Mouse (Mus musculus) intestine, embryonic 14.5 days (tissue): ENCODE results near the gene Dhrs9. TPM values are rescaled to one million over a fixed set of nuclear protein-coding genes. Genes with fewer than 3 reads are reported as not detected.
A peak's percentile ranks its signal among the peaks of the same experiment; 100 is the strongest.

Experiments
- ATAC-seq: fragments of 200-750 bp; cut with Nextera tagmentation; replicated peaks from 2 replicates; pipeline ENCODE4 v1.8.0; 2017; ENCODE audit warnings: low read depth, moderate number of reproducible peaks, moderate TSS enrichment, moderate library complexity; ENCODE audit not compliant: low FRiP score, low TSS enrichment
- DNase-seq: peaks from one replicate; pipeline ENCODE4 v3.0.0-alpha.2; 2018; ENCODE audit warnings: low spot score
- H3K27ac ChIP-seq: fragments of 300-500 bp; sonication (generic); 2 replicates; pipeline ENCODE4 v1.5.1; 2014; ENCODE audit warnings: low read depth, mild to moderate bottlenecking, control low read depth
- H3K27me3 ChIP-seq: fragments of 300-500 bp; sonication (generic); replicated peaks from 2 replicates; pipeline ENCODE4 v1.6.1; 2014; ENCODE audit warnings: low read length, control low read depth; ENCODE audit not compliant: control insufficient read depth, insufficient read depth
- H3K36me3 ChIP-seq: fragments of 300-500 bp; sonication (generic); 2 replicates; pipeline ENCODE4 v1.6.1; 2014; ENCODE audit warnings: low read length, control low read depth; ENCODE audit not compliant: control insufficient read depth, insufficient read depth
- H3K4me1 ChIP-seq: fragments of 300-500 bp; sonication (generic); replicated peaks from 2 replicates; pipeline ENCODE4 v1.6.1; 2014; ENCODE audit warnings: low read length, control low read depth, mixed read lengths; ENCODE audit not compliant: control insufficient read depth, insufficient read depth
- H3K4me2 ChIP-seq: fragments of 300-500 bp; sonication (generic); 2 replicates; pipeline ENCODE4 v1.6.1; 2014; ENCODE audit warnings: low read length
- H3K4me3 ChIP-seq: fragments of 300-500 bp; sonication (generic); 2 replicates; pipeline ENCODE4 v1.5.1; 2014; ENCODE audit warnings: low read depth, low read length, control low read depth, mixed read lengths
- H3K9ac ChIP-seq: fragments of 300-500 bp; sonication (generic); 2 replicates; pipeline ENCODE4 v1.6.1; 2014; ENCODE audit warnings: mild to moderate bottlenecking, low read length
- H3K9me3 ChIP-seq: fragments of 300-500 bp; sonication (generic); 2 replicates; pipeline ENCODE4 v1.6.1; 2016; ENCODE audit warnings: low read length, control low read depth; ENCODE audit not compliant: control insufficient read depth
- WGBS: fragments of 180-500 bp; shearing (Covaris S2); extraction: QIAGEN DNeasy Blood & Tissue Kit; methylation state at CpG from one replicate; pipeline ENCODE4 v1.1.7; 2014; 5-methylcytosine and 5-hydroxymethylcytosine counted together
- polyA plus RNA-seq: library from polyadenylated mRNA; unstranded; fragments of >200 nt; fragmentation: Nextera tagmentation; extraction: Ambion mirVana; gene quantifications from 2 replicates; pipeline ENCODE4 v1.2.1, GENCODE M21; 2014

Dhrs9 gene
- polyA plus RNA-seq, 1 experiment from 2014 or later, result not detected

- no peak for DNase-seq
- H3K9ac ChIP-seq, result no peak overlapping the region
- H3K4me2 ChIP-seq, result no peak overlapping the region
- ATAC-seq, result no peak
- no peak overlapping the region for H3K27ac ChIP-seq
- H3K27me3 ChIP-seq, result no peaks in the 10 kb centered on the region
- no peak overlapping the region for H3K4me3 ChIP-seq
- no peaks in the 10 kb centered on the region for H3K4me1 ChIP-seq
- no peaks in the 10 kb centered on the region for H3K36me3 ChIP-seq
- H3K9me3 ChIP-seq, result no peaks in the 10 kb centered on the region
- WGBS, result 81% methylated on average over 7 of the region's 7 CpGs
These were observed 22.1 kb downstream of the Dhrs9 start for GRCm38 (mm10) chr2:69402309-69402708.

GRCm38 (mm10) chr2:69405692-69406091 lies 25.4 kb downstream of the Dhrs9 start:
- no peaks in the 10 kb centered on the region for H3K36me3 ChIP-seq
- H3K9ac ChIP-seq, result no peak overlapping the region
- H3K4me3 ChIP-seq, result no peak overlapping the region
- H3K9me3 ChIP-seq, result no peaks in the 10 kb centered on the region
- ATAC-seq (no peak), DNase-seq (no peak)
- no peaks in the 10 kb centered on the region for H3K27me3 ChIP-seq
- 93% methylated on average over 5 of the region's 5 CpGs for WGBS
- H3K4me2 ChIP-seq, result no peak overlapping the region
- no peaks in the 10 kb centered on the region for H3K4me1 ChIP-seq
- H3K27ac ChIP-seq, result no peak overlapping the region

- WGBS, result 94% methylated on average over 10 of the region's 10 CpGs
- H3K4me3 ChIP-seq, result no peak overlapping the region
These were observed 34.3 kb downstream of the Dhrs9 start for GRCm38 (mm10) chr2:69414539-69414938.

GRCm38 (mm10) chr2:69415070-69415469 lies 34.8 kb downstream of the Dhrs9 start:
- H3K9me3 ChIP-seq, result no peaks in the 10 kb centered on the region
- H3K9ac ChIP-seq, result no peak overlapping the region
- DNase-seq (no peak), ATAC-seq (no peak)
- H3K4me3 ChIP-seq, result no peak overlapping the region
- no peak overlapping the region for H3K4me2 ChIP-seq
- no peak overlapping the region for H3K27ac ChIP-seq
- 81% methylated on average over 6 of the region's 6 CpGs for WGBS
- H3K4me1 ChIP-seq, result no peaks in the 10 kb centered on the region
- no peaks in the 10 kb centered on the region for H3K36me3 ChIP-seq
- H3K27me3 ChIP-seq, result no peaks in the 10 kb centered on the region

More at GRCm38 (mm10) chr2:69414539-69414938, 34.3 kb downstream of the Dhrs9 start:
- H3K9ac ChIP-seq, result no peak overlapping the region
- no peaks in the 10 kb centered on the region for H3K27me3 ChIP-seq
- ATAC-seq (no peak), DNase-seq (no peak)
- H3K9me3 ChIP-seq, result no peaks in the 10 kb centered on the region
- H3K4me1 ChIP-seq, result no peaks in the 10 kb centered on the region
- H3K4me2 ChIP-seq, result no peak overlapping the region
- H3K27ac ChIP-seq, result no peak overlapping the region
- H3K36me3 ChIP-seq, result no peaks in the 10 kb centered on the region

GRCm38 (mm10) chr2:69418294-69418881 lies 38.1 kb downstream of the Dhrs9 start:
- DNase-seq (no peak), ATAC-seq (no peak)
- Histone ChIP-seq H3K9ac (no peak overlapping the region), H3K27ac (no peak overlapping the region), H3K9me3 (no peaks in the 10 kb centered on the region), H3K36me3 (no peaks in the 10 kb centered on the region), H3K4me1 (no peaks in the 10 kb centered on the region), H3K4me2 (no peak overlapping the region), H3K27me3 (no peaks in the 10 kb centered on the region), H3K4me3 (no peak overlapping the region)
- 22% methylated on average over 11 of the region's 11 CpGs for WGBS

GRCm38 (mm10) chr2:69424829-69425228 lies 44.6 kb downstream of the Dhrs9 start:
- H3K27ac ChIP-seq, result no peak overlapping the region
- no peak overlapping the region for H3K9ac ChIP-seq
- H3K27me3 ChIP-seq, result no peaks in the 10 kb centered on the region
- H3K4me3 ChIP-seq, result no peak overlapping the region
- no peak overlapping the region for H3K4me2 ChIP-seq
- H3K9me3 ChIP-seq, result no peaks in the 10 kb centered on the region
- 60% methylated on average over 5 of the region's 5 CpGs for WGBS
- ATAC-seq (no peak), DNase-seq (no peak)
- H3K36me3 ChIP-seq, result no peaks in the 10 kb centered on the region
- H3K4me1 ChIP-seq, result no peaks in the 10 kb centered on the region

- H3K27ac ChIP-seq, result no peak overlapping the region
- WGBS, result 91% methylated on average over 1 of the region's 1 CpGs
- no peaks in the 10 kb centered on the region for H3K27me3 ChIP-seq
- H3K4me3 ChIP-seq, result no peak overlapping the region
- ATAC-seq (no peak), DNase-seq (no peak)
- no peaks in the 10 kb centered on the region for H3K36me3 ChIP-seq
- no peaks in the 10 kb centered on the region for H3K9me3 ChIP-seq
- no peak overlapping the region for H3K9ac ChIP-seq
- H3K4me2 ChIP-seq, result no peak overlapping the region
- no peaks in the 10 kb centered on the region for H3K4me1 ChIP-seq
These were observed 45.8 kb downstream of the Dhrs9 start for GRCm38 (mm10) chr2:69426081-69426480.

- H3K27ac ChIP-seq, result no peak overlapping the region
These were observed 46.9 kb downstream of the Dhrs9 start for GRCm38 (mm10) chr2:69427141-69427540.

GRCm38 (mm10) chr2:69428116-69428515 lies 47.9 kb downstream of the Dhrs9 start:
- no peak for ATAC-seq
- Histone ChIP-seq H3K4me1 (no peaks in the 10 kb centered on the region), H3K4me2 (no peak overlapping the region), H3K27ac (no peak overlapping the region), H3K9me3 (no peaks in the 10 kb centered on the region), H3K36me3 (no peaks in the 10 kb centered on the region), H3K27me3 (no peaks in the 10 kb centered on the region), H3K4me3 (no peak overlapping the region), H3K9ac (no peak overlapping the region)
- peak; percentile 89 for DNase-seq
- 29% methylated on average over 3 of the region's 3 CpGs for WGBS

More at GRCm38 (mm10) chr2:69427141-69427540, 46.9 kb downstream of the Dhrs9 start:
- Histone ChIP-seq H3K9me3 (no peaks in the 10 kb centered on the region), H3K4me1 (no peaks in the 10 kb centered on the region), H3K27me3 (no peaks in the 10 kb centered on the region), H3K36me3 (no peaks in the 10 kb centered on the region), H3K4me2 (no peak overlapping the region), H3K9ac (no peak overlapping the region), H3K4me3 (no peak overlapping the region)
- ATAC-seq (no peak), DNase-seq (no peak)
- WGBS, result 84% methylated on average over 10 of the region's 10 CpGs
